Comparison of ENCODE assay signal across 24 mouse cellular contexts in genomic region chr7:28423018-28423417, GRCm38 (mm10). TPM values are rescaled to one million over a fixed set of nuclear protein-coding genes. Genes with fewer than 3 reads are reported as not detected.
DNase-seq lines count a peak whose midpoint lies in the region; TF ChIP-seq lines count a peak whose summit lies in the region.
"Had no signal": no experiment of that assay in that cellular context is flagged by ENCODE, and none has a peak within 500 bp of the region (broad histone marks: within the 10 kb centered on the region; RNA-seq: fewer than 3 reads in every experiment).

No protein-coding gene starts in this region.

- H3K4me2 ChIP-seq in CH12.LX (ENCODE audit: insufficient read depth, low read depth, poor library complexity, severe bottlenecking), result no peak overlapping the region
- H3K4me2 ChIP-seq: embryonic facial prominence, embryonic 13.5 days; embryonic facial prominence, embryonic 15.5 days; forebrain, embryonic 12.5 days had no signal

- H3K9me3 ChIP-seq in CH12.LX (replicated peaks; ENCODE audit: low read length), result peaks cover 1% of the 10 kb centered on the region
- H3K9me3 ChIP-seq: embryonic facial prominence, embryonic 13.5 days; embryonic facial prominence, embryonic 15.5 days; forebrain, embryonic 10.5 days; forebrain, embryonic 12.5 days had no signal

- peak; percentile 24 for DNase-seq in CD4-positive helper T cell, adult 2 months (ENCODE audit: low read depth, low spot score)
- peak; percentile 28 for DNase-seq in CH12.LX (ENCODE audit: extremely low read depth)
- DNase-seq in induced T-regulatory cell, adult 2 months (ENCODE audit: low read depth), result peak; percentile 39
- DNase-seq in right cerebral cortex, adult 18-20 months, result no peak
- no peak for DNase-seq in kidney, adult 18-20 months
- DNase-seq: adrenal gland, adult 2 months; adrenal gland, postnatal 10 days; adrenal gland, postnatal 25 days; cerebellum, adult 11 months; cerebellum, adult 18-20 months; cerebellum, adult 8-10 months; cerebellum, adult 9-11 months; cerebellum, postnatal 14 days; cerebellum, postnatal 36 days; embryo, embryonic 11 days had no signal

- peak; percentile 12 for TF ChIP-seq RAD21 in CH12.LX (IDR thresholded peaks at IDR 0.05; ENCODE audit: low read depth, low read length)

- peak overlapping the region; percentile 66 for H3K27ac ChIP-seq in CH12.LX (ENCODE audit: insufficient read depth, low read depth)
- H3K27ac ChIP-seq: embryonic facial prominence, embryonic 13.5 days; embryonic facial prominence, embryonic 15.5 days; forebrain, embryonic 10.5 days; forebrain, embryonic 12.5 days had no signal

- peak; percentile 77 for TF ChIP-seq EP300 in CH12.LX (IDR thresholded peaks at IDR 0.05; ENCODE audit: low read length)

- dilution Hi-C loops in CH12.LX (cut with MboI; ENCODE audit: extremely low pct_ligation_motif_present, extremely low pct_unique_long_range_greater_than_20kb, low sequenced_read_pairs), result no loop called here

- no peak overlapping the region for H3K9ac ChIP-seq in CH12.LX (ENCODE audit: insufficient read depth, low read depth)
- H3K9ac ChIP-seq: embryonic facial prominence, embryonic 13.5 days; embryonic facial prominence, embryonic 15.5 days; forebrain, embryonic 12.5 days had no signal

- no peaks in the 10 kb centered on the region for H3K27me3 ChIP-seq in CH12.LX (replicated peaks)
- H3K27me3 ChIP-seq: embryonic facial prominence, embryonic 13.5 days; embryonic facial prominence, embryonic 15.5 days; forebrain, embryonic 12.5 days; Patski had no signal

- in situ Hi-C loops in CH12.LX (cut with MboI; ENCODE audit: low pct_ligation_motif_present, low pct_unique_long_range_greater_than_20kb, low sequenced_read_pairs), result no loop called here

- no peak; a peak in 1 of 4 replicates for TF ChIP-seq CTCF in CH12.LX (conservative IDR thresholded peaks at IDR 0.05 in 1 of 2, IDR thresholded peaks at IDR 0.05 in 1 of 2; ENCODE audit: low read depth in 2 of 2, low read length in 2 of 2)

- H3K4me3 ChIP-seq in CH12.LX (replicated peaks in 1 of 3; ENCODE audit: low read depth in 2 of 3, low read length in 2 of 3, poor library complexity in 1 of 3), result peak overlapping the region in 1 of 3 experiments; percentile 42
- H3K4me3 ChIP-seq: embryonic facial prominence, embryonic 13.5 days; embryonic facial prominence, embryonic 15.5 days; erythroblast, embryonic 14.5 days; forebrain, embryonic 10.5 days; forebrain, embryonic 12.5 days had no signal

- H3K4me1 ChIP-seq in CH12.LX (ENCODE audit: control insufficient read depth in 1 of 2, insufficient read depth in 2 of 2), result peaks cover 13 to 35% of the 10 kb centered on the region in 2 experiments
- H3K4me1 ChIP-seq: forebrain, embryonic 10.5 days; forebrain, embryonic 12.5 days had no signal

- H3K36me3 ChIP-seq in CH12.LX (replicated peaks in 1 of 2; ENCODE audit: control insufficient read depth in 1 of 2, insufficient read depth in 1 of 2, low read length in 1 of 2), result peaks cover 45 to 76% of the 10 kb centered on the region in 2 experiments

- H3K79me2 ChIP-seq in CH12.LX (replicated peaks; ENCODE audit: control insufficient read depth, extremely low read depth, insufficient read depth, poor library complexity, severe bottlenecking), result peaks cover 16% of the 10 kb centered on the region

- no peak for TF ChIP-seq POLR2A in CH12.LX (IDR thresholded peaks at IDR 0.05; ENCODE audit: low read depth, low read length)

TF ChIP-seq in CH12.LX, 34 proteins besides CTCF, POLR2A, EP300 and RAD21:
- TF ChIP-seq ETS1 (conservative IDR thresholded peaks at IDR 0.05; ENCODE audit: low read depth, low read length) (peak; percentile 68), IRF4 (IDR thresholded peaks at IDR 0.05; ENCODE audit: low read depth, low read length) (peak; percentile 86), TBP (conservative IDR thresholded peaks at IDR 0.05; ENCODE audit: low read depth, low read length) (no peak), JUN (IDR thresholded peaks at IDR 0.05; ENCODE audit: insufficient read depth, low read depth, low read length) (peak; percentile 61; the same call in 1 of the 2 replicates), RCOR1 (conservative IDR thresholded peaks at IDR 0.05; ENCODE audit: low read depth, low read length) (no peak), ZNF384 (IDR thresholded peaks at IDR 0.05; ENCODE audit: low read depth, low read length) (no peak), USF2 (conservative IDR thresholded peaks at IDR 0.05; ENCODE audit: low read depth, low read length) (no peak), UBTF (IDR thresholded peaks at IDR 0.05; ENCODE audit: low read depth, low read length) (no peak), MEF2A (IDR thresholded peaks at IDR 0.05; ENCODE audit: borderline replicate concordance, low read depth, low read length) (peak; percentile 48; the same call in 1 of the 2 replicates), HCFC1 (IDR thresholded peaks at IDR 0.05; ENCODE audit: low read depth, low read length) (no peak; the same call in 1 of the 2 replicates), KAT2A (IDR thresholded peaks at IDR 0.05; ENCODE audit: insufficient replicate concordance, low read length) (no peak), SIN3A (IDR thresholded peaks at IDR 0.05; ENCODE audit: low read length) (0 out of 2 replicates have a peak, but pooled peaks have one; percentile 72), MAZ (IDR thresholded peaks at IDR 0.05; ENCODE audit: low read depth, low read length) (peak; percentile 44; the same call in 1 of the 2 replicates), ZMIZ1 (IDR thresholded peaks at IDR 0.05; ENCODE audit: low read depth, low read length) (no peak), GABPA (IDR thresholded peaks at IDR 0.05; ENCODE audit: insufficient replicate concordance, low read depth, low read length) (no peak), MAFK (IDR thresholded peaks at IDR 0.05; ENCODE audit: insufficient replicate concordance, low read length) (peak; percentile 43; the same call in 1 of the 2 replicates), E2F4 (IDR thresholded peaks at IDR 0.05; ENCODE audit: insufficient replicate concordance, low read depth, low read length) (no peak), ELF1 (IDR thresholded peaks at IDR 0.05; ENCODE audit: low read depth, low read length) (no peak), CHD1 (IDR thresholded peaks at IDR 0.05; ENCODE audit: low read depth, low read length) (no peak), MXI1 (IDR thresholded peaks at IDR 0.05; ENCODE audit: low read depth, low read length) (0 out of 2 replicates have a peak, but pooled peaks have one; percentile 32), ZKSCAN1 (IDR thresholded peaks at IDR 0.05; ENCODE audit: borderline replicate concordance, low read depth, low read length) (no peak), BHLHE40 (IDR thresholded peaks at IDR 0.05; ENCODE audit: low read depth, low read length) (peak; percentile 18; the same call in 1 of the 2 replicates), POLR2AphosphoS2 (IDR thresholded peaks at IDR 0.05; ENCODE audit: low read depth, low read length) (no peak), SMC3 (IDR thresholded peaks at IDR 0.05; ENCODE audit: low read depth, low read length) (no peak), NRF1 (IDR thresholded peaks at IDR 0.05; ENCODE audit: low read depth, low read length) (no peak), PAX5 (IDR thresholded peaks at IDR 0.05; ENCODE audit: low read length) (no peak), USF1 (IDR thresholded peaks at IDR 0.05; ENCODE audit: low read depth, low read length) (no peak), MYC (IDR thresholded peaks at IDR 0.05; ENCODE audit: low read depth, low read length) (no peak), MAX (IDR thresholded peaks at IDR 0.05; ENCODE audit: low read length) (0 out of 2 replicates have a peak, but pooled peaks have one; percentile 11), JUND (conservative IDR thresholded peaks at IDR 0.05; ENCODE audit: low read depth, low read length) (peak; percentile 84), TCF12 (IDR thresholded peaks at IDR 0.05; ENCODE audit: low read depth, low read length) (peak; percentile 20; the same call in 1 of the 2 replicates), CHD2 (IDR thresholded peaks at IDR 0.05; ENCODE audit: low read length) (0 out of 2 replicates have a peak, but pooled peaks have one; percentile 43), NELFE (IDR thresholded peaks at IDR 0.05; ENCODE audit: low read depth, low read length) (no peak)

RNA-seq across cellular contexts. Expression of gene Gmfg, which starts 14.2 kb away (rescaled TPM):
- total RNA-seq in CH12.LX (2012; rRNA removed) (64.3 and 87.9 TPM in 2 replicates), CH12.LX (2014; rRNA removed) (51.6 and 52.3 TPM in 2 replicates)
- 45.1 and 45.9 TPM in 2 replicates for polyA plus RNA-seq in CH12.LX (2012; ENCODE audit: insufficient read length, low read depth)
- polyA plus RNA-seq: C2C12 had no signal

RNA-seq across cellular contexts. Expression of gene Lrfn1, which starts 28.8 kb away (rescaled TPM):
- total RNA-seq in CH12.LX (2012; rRNA removed) (1.9 and 2.7 TPM in 2 replicates), CH12.LX (2014; rRNA removed) (0.31 and 0.67 TPM in 2 replicates)
- polyA plus RNA-seq in CH12.LX (2012; ENCODE audit: insufficient read length, low read depth), result 0.99 and 1.00 TPM in 2 replicates
- polyA plus RNA-seq: activated CD4-positive, CD25-positive, alpha-beta regulatory T cell, adult 4 months; C2C12; CD4-positive, CD25-positive, alpha-beta regulatory T cell, adult 4 months had no signal

RNA-seq across cellular contexts. Expression of gene Paf1, which starts 30.3 kb away (rescaled TPM):
- total RNA-seq in CH12.LX (2012; rRNA removed) (45.9 and 71.0 TPM in 2 replicates), CH12.LX (2014; rRNA removed) (42.2 and 57.8 TPM in 2 replicates)
- 105 and 151 TPM in 2 replicates for polyA plus RNA-seq in CH12.LX (2012; ENCODE audit: insufficient read length, low read depth)

RNA-seq across cellular contexts. Expression of gene Med29, which starts 30.5 kb away (rescaled TPM):
- 23.5 and 27.8 TPM in 2 replicates for total RNA-seq in CH12.LX (2012; rRNA removed)
- total RNA-seq in CH12.LX (2014; rRNA removed), result 19.4 and 19.8 TPM in 2 replicates
- polyA plus RNA-seq in CH12.LX (2012; ENCODE audit: insufficient read length, low read depth), result 25.4 and 26.9 TPM in 2 replicates

RNA-seq across cellular contexts. Expression of gene Zfp36, which starts 43.0 kb away (rescaled TPM):
- total RNA-seq in CH12.LX (2012; rRNA removed) (2.8 and 3.5 TPM in 2 replicates), CH12.LX (2014; rRNA removed) (1.1 and 1.9 TPM in 2 replicates)
- polyA plus RNA-seq in CH12.LX (2012; ENCODE audit: insufficient read length, low read depth), result 8.9 and 9.9 TPM in 2 replicates

Comparison
In these comparisons a context has a peak if more than half of its experiments do, and no peak if none do; other contexts are left out.
1. DNase-seq: peak in CD4-positive helper T cell, adult 2 months (single experiment), CH12.LX (single experiment) and induced T-regulatory cell, adult 2 months (single experiment); none in right cerebral cortex, adult 18-20 months (single experiment) and kidney, adult 18-20 months (single experiment).